Mouse (Mus musculus) R1 (cell line): ENCODE results near the gene Tcte1.

Source experiments
- DNase-seq: peaks from one replicate; pipeline ENCODE4 v3.0.0-alpha.2; 2018; ENCODE audit warnings: low read depth, low spot score

Gene Tcte1

DNA sequence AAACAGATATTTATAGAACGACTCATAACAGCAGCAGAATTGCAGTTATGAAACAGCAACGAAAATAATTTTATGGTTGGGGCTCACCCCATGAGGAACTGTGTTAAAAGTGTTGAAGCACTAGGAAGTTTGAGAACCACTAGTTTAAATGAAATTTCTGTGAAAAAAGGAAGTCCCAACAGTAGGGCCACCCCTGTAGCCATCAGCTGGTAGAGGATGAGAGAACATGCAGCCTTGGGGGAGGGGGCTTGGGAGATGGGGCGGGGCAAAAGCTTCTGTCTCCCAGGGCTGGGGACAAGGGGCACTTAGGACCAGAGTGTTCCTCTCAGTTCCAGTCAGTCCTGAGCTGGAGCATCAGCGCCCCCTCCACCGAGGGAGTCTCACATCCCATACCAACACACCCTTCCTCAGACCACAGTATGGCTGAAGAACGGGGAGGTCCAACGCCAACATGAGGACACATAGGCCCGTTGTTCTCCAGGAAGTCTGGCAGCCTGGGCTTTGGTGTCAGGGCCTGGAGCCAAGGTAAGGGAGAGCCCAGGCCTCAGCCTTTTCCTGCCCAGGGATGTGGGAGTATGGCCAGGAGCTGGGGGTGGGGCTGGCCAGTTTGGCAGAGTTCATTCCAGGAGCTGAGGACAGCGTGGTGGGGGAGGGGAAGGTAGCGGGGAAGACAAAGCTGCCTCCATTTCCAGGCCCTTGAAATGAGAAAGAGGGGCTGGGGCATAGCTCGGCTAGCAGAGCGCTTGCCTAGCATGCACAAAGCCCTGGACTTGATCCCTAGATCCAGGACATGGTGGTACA, 61.1 kb downstream of the Tcte1 start:
- peak; percentile 84 for DNase-seq

DNA sequence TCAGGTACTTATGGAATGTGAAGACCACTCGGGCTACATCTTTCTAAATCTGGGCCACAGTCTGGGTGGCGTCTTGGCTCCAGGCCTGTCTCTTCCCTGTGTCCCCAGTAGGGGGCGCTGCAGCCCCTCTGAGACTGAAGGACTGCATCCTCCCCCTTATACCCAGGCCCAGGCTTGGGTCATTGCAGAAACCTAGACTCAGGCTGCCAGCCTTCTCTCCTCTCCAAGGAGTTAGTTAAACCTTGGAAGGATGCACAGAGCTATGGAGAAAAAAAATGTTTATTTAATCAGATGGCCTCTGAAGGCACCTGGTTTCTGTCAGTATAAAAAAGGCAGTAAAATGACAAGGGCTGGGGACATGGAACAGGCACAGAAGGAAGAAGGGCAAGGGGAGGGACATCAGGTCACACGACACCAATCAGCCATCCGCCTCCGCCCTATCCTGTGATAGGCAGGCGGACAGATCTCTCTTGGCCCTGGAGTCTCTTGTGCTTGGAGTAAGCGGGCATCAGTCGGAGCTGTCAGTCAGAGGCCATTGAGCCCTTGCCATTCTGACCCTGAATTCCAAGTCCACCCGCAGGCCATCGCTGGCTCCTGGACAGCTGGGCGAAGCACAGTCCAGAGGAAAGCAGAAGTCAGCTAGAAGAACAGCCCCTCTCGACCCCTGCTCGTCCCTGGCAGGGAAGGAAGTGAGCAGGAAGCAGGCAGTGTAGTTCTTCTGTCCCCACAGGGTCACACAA, 61.9 kb downstream of the Tcte1 start:
- peak; percentile 87 for DNase-seq

DNA sequence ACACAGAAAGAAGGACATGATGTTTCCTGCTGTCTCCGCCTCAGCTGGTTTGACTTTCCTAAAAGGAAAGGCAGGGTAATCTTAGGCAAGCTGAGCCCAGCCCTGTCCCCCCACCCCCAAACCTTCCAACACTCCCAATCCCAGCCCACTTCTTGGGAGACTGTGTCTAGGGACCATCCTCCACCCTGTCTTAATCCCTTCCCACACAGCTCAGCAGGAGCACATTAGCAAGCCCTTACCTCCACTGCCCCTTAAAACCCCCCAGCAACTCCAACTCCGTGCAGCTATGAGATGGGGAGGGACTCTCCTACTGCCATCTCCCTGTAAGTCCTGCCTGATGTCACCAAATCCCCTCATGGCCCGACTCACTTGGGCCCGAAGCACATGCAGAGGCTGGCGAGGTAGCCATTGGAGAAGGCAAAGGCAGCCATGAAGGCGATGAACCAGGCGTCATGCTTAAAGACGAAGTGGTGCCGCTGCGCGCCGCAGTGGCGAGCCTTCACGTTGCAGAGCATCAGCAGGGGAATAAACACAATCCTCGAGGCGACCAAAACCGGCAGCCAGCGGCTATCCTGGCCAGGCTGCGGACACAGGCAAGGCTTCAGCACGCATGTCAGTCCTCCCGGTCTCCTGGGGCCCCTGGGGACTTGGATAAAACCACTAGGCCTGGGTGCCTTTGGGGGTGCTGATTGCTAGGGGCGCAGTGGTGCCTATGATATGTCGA, 62.7 kb downstream of the Tcte1 start:
- DNase-seq = peak; percentile 80

DNA sequence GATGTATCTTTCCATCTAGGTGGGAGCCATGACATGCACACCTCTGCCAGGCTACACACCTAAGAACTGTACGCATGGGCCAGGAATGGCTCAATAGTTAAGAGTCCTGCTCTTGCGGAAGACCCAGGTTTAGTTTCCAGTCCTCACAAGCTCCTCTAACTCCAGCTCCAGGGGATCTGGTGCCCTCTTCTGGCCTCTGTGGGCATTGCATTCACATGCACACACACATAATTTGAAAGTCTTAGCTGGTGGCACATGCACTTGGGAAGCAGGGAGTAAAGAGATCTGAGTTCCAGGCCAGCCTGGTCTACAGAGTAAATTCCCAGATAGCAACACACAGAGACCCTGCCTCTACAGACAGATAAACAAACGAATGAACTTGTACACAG, 63.2 kb downstream of the Tcte1 start:
- DNase-seq = peak; percentile 93

DNA sequence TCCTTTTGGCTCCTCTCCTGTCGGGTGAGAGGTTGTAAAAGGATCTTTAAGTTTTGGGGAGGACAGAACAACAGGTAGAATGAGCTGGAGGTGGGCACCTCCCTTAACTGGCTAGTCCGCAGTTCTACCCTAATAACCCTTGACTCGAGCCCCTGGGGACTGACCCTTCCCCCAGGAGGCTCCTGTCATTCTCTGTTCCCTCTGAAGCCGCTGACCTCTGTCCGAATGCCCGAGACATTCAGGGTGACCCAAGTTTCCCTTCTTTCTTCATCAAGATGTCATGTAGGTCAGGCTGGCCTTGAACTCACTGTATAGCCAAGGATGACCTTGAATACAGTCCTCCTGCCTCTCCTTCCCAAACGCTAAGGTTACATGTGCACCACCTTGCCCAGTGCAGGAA, 65.1 kb downstream of the Tcte1 start:
- DNase-seq = no peak

DNA sequence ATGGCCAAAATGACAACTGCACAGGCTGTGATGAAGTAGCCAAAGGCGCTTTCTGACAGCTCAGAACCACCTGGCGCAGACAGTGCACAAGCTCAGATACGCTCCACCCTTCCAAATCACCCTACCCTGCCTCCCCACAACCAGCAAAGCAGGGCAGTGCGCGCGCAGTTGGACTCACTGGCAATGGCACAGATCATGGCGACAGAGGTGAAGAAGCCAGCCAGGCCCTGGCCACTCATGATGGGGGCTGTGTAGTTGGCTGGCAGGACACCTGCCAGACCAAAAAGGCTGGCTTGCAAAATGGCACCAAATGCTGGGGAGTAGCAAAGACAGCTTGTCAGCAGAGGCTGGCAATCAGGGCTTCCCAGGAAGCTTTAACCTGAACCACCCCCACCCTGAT, 66.0 kb downstream of the Tcte1 start:
- DNase-seq = no peak

DNA sequence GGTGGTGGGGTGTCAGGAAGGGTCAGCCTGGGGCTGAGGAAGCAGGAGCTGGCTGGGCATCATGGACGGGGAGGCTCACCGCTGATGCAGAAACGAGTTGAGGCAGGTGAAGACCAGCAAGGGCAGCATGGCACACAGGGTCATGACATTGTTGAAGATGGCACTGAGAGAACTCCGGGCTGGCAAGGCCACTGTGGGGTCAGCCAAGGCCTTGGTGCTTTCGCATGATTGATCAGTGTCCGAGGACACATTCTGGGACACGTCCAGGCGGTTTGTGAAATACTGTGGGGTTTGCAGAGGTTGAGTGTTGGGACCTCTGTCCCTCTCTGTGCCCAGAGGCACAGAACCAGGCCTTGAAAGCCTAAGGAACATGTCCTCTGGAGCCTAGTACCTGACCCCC, 66.6 kb downstream of the Tcte1 start:
- DNase-seq = no peak

DNA sequence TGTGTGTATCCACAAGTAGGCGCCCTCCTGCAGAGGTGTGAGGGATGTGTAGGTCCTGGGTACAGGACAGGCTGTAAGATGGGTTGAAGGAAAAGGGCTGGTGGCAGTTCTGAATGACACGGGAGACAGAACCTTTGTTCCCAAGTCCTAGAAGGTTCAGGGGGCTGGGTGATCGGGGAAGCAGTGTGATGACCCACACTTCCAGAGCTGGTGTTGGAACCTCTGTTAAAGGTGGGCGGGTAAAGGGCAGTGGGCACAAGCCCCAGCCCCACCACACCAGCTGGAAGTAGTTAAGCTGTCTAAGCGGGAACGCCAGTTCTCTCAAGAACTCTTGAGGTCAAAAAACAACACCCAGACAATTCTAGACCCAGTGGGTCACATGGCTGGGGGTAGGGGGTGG, 67.2 kb downstream of the Tcte1 start:
- no peak for DNase-seq

DNA sequence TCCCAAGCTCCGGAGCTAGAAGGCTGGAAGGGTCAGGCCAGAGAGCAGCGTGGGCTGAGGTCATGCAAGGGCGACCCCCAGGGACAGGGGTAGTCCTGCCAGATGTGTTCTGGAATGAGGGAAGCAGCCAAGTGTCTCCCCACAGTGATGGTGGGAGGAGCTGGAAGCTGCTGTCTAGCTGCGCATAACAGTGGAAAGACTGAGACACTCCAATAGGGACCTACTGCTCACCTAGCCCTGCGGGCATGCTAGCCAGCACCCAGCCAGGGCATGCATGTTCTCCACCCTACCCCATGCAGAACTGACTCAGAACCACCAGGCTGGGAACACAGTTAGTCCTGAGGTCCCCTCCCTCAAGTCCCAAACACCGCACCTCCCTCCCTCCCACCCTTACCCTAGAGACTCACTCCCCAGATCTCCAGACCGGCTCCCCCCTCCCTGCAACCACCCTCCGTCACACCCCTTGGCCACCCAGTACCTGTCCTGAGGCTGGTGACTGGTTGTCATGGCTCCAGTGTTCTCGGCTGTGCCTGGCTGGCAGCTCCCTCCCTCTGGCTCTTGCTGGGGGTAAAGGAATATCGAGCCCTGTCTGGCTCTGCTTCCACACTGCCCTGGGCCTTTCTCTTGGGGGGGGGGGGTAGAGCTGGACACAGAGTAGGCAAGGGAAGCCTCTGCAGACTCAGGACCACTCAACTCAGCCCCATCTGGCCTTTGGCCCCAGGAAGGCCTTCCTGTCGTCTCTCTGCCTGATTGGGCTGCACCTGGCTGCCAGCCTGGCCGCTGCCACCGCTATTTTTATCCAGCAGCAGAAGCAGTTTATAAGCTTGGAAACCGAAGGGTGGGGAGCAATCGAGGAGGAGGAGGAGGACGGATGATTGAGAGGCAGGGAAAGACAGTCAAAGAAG, 68.7 kb downstream of the Tcte1 start:
- no peak for DNase-seq
